In the genomic region with DNA sequence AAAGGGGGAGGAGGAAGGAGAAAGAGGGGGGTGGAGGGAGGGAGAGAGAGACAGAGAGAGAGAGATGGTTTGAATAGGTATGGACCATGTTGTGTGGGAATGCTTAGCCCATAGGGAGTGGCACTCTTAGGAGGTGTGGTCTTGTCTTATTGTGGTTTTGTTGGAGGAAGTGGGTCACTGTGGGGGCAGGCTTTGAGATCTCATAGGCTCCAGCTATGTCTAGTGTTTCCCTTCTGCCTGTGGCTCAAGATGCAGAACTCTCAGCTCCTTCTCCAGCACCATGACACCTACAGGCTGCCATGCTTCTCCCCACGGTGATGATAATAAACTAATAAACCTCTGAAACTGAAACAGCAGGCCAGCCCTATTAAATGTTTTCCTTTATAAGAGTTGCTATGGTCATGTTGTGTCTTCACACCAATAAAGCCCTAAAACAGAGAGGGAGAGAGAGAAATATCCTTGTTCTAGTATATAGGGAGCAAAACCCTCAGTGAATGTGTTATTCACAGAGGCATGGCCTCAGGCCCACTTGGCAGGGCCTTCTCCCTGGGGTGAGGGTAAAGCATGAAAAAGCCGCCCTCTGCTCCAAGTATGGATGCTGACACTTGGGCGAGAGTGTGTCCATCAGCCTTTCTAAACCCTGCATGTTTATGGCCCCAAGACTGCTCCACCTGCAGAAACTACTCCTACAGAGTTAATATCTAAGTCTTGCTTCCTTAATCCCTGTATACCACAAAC, we compare ENCODE assay signal across 11 mouse cellular contexts. TPM values are rescaled to one million over a fixed set of nuclear protein-coding genes. Genes with fewer than 3 reads are reported as not detected.
DNase-seq lines count a peak whose midpoint lies in the region; ATAC-seq and TF ChIP-seq lines count a peak whose summit lies in the region.
"Had no signal": no experiment of that assay in that cellular context is flagged by ENCODE, and none has a peak within 500 bp of the region (broad histone marks: within the 10 kb centered on the region; RNA-seq: fewer than 3 reads in every experiment).

No protein-coding gene starts in this region.

- WGBS in intestine, postnatal 0 days: 56% methylated on average over 3 of the region's 3 CpGs
- 70% methylated on average over 3 of the region's 3 CpGs for WGBS in kidney, embryonic 14.5 days
- 87% methylated on average over 3 of the region's 3 CpGs for WGBS in forebrain, embryonic 12.5 days

- intact Hi-C loops in heart, postnatal 36 days (cut with DNase I): no loop called here

- peak; percentile 39; the same call in 1 of the 2 replicates for ATAC-seq in intestine, postnatal 0 days
- no peak for ATAC-seq in kidney, embryonic 14.5 days (ENCODE audit: low FRiP score, low TSS enrichment)
- no peak for ATAC-seq in forebrain, embryonic 12.5 days (ENCODE audit: low FRiP score)

- no peak for TF ChIP-seq EP300 in MEL (IDR thresholded peaks at IDR 0.05; ENCODE audit: low read depth in 1 of 2, low read length in 2 of 2)

- DNase-seq in layer of hippocampus, adult 11-12 months (ENCODE audit: low spot score): peak; percentile 24
- no peak for DNase-seq in layer of hippocampus, postnatal 10 days (ENCODE audit: low spot score in 2 of 2)
- peak; percentile 35 for DNase-seq in A20 (ENCODE audit: low read depth, low spot score)
- DNase-seq in MEL (ENCODE audit: low read depth, low spot score): peak; percentile 64
- DNase-seq in heart, postnatal 36 days: no peak
- DNase-seq: thymus, postnatal 36 days had no signal

- peaks cover 0 to 4% of the 10 kb centered on the region in 2 experiments; a peak in 3 of 4 replicates for H3K36me3 ChIP-seq in MEL (ENCODE audit: control insufficient read depth in 1 of 2, insufficient read depth in 2 of 2, low read length in 2 of 2)
- no peaks in the 10 kb centered on the region for H3K36me3 ChIP-seq in intestine, postnatal 0 days (ENCODE audit: control insufficient read depth, insufficient read depth)
- H3K36me3 ChIP-seq in kidney, embryonic 14.5 days (ENCODE audit: control insufficient read depth, insufficient read depth, low read length): no peaks in the 10 kb centered on the region
- no peaks in the 10 kb centered on the region for H3K36me3 ChIP-seq in forebrain, embryonic 12.5 days (replicated peaks)

- no peak for TF ChIP-seq RAD21 in MEL (IDR thresholded peaks at IDR 0.05; ENCODE audit: low read depth, low read length)

- no peaks in the 10 kb centered on the region for H3K27me3 ChIP-seq in MEL (ENCODE audit: control insufficient read depth in 1 of 2, insufficient read depth in 2 of 2, low read length in 2 of 2)
- H3K27me3 ChIP-seq in intestine, postnatal 0 days (replicated peaks; ENCODE audit: control insufficient read depth, insufficient read depth, low read length): no peaks in the 10 kb centered on the region
- no peaks in the 10 kb centered on the region for H3K27me3 ChIP-seq in kidney, embryonic 14.5 days (ENCODE audit: control insufficient read depth, insufficient read depth, low read length)
- H3K27me3 ChIP-seq in forebrain, embryonic 12.5 days: no peaks in the 10 kb centered on the region

- H3K4me2 ChIP-seq in intestine, postnatal 0 days (replicated peaks; ENCODE audit: low read depth): no peak overlapping the region
- no peak overlapping the region for H3K4me2 ChIP-seq in kidney, embryonic 14.5 days (replicated peaks; ENCODE audit: low read depth, low read length)
- no peak overlapping the region for H3K4me2 ChIP-seq in forebrain, embryonic 12.5 days

- peaks cover 0 to 3% of the 10 kb centered on the region in 2 experiments; a peak in 1 of 4 replicates for H3K4me1 ChIP-seq in MEL (ENCODE audit: control insufficient read depth in 1 of 2, insufficient read depth in 2 of 2, low read length in 2 of 2)
- H3K4me1 ChIP-seq in intestine, postnatal 0 days (replicated peaks; ENCODE audit: control insufficient read depth, insufficient read depth, low read length): peaks cover 10% of the 10 kb centered on the region; the same call in 1 of the 2 replicates
- no peaks in the 10 kb centered on the region for H3K4me1 ChIP-seq in kidney, embryonic 14.5 days (ENCODE audit: control insufficient read depth, insufficient read depth, low read length)
- no peaks in the 10 kb centered on the region for H3K4me1 ChIP-seq in forebrain, embryonic 12.5 days

- no peaks in the 10 kb centered on the region for H3K9me3 ChIP-seq in MEL (replicated peaks; ENCODE audit: insufficient read depth, low read length)
- no peaks in the 10 kb centered on the region for H3K9me3 ChIP-seq in intestine, postnatal 0 days (ENCODE audit: control insufficient read depth)
- no peaks in the 10 kb centered on the region for H3K9me3 ChIP-seq in kidney, embryonic 14.5 days (ENCODE audit: control insufficient read depth, low read length)
- no peaks in the 10 kb centered on the region for H3K9me3 ChIP-seq in forebrain, embryonic 12.5 days

- no peak overlapping the region for H3K9ac ChIP-seq in MEL (ENCODE audit: control insufficient read depth, low read depth, low read length, poor library complexity, severe bottlenecking)
- H3K9ac ChIP-seq in intestine, postnatal 0 days (ENCODE audit: low read depth, low read length): no peak overlapping the region
- H3K9ac ChIP-seq in kidney, embryonic 14.5 days (ENCODE audit: low read depth, low read length): no peak overlapping the region
- H3K9ac ChIP-seq in forebrain, embryonic 12.5 days: no peak overlapping the region

- no peak for TF ChIP-seq CTCF in MEL (IDR thresholded peaks at IDR 0.05 in 2 of 3, conservative IDR thresholded peaks at IDR 0.05 in 1 of 3; ENCODE audit: control insufficient read depth in 1 of 3, insufficient read depth in 1 of 3, low read depth in 2 of 3, low read length in 3 of 3, poor library complexity in 1 of 3, severe bottlenecking in 1 of 3)
- no peak for TF ChIP-seq CTCF in intestine, postnatal 0 days (IDR thresholded peaks at IDR 0.05; ENCODE audit: low read depth)

- H3K79me2 ChIP-seq in MEL (ENCODE audit: control insufficient read depth, insufficient read depth, low read length, poor library complexity): no peaks in the 10 kb centered on the region

- H3K4me3 ChIP-seq in MEL (ENCODE audit: control insufficient read depth in 1 of 2, insufficient read depth in 1 of 2, low read depth in 2 of 2, low read length in 2 of 2): no peak overlapping the region
- H3K4me3 ChIP-seq in intestine, postnatal 0 days (ENCODE audit: low read depth, low read length): no peak overlapping the region
- H3K4me3 ChIP-seq in kidney, embryonic 14.5 days (ENCODE audit: low read length): no peak overlapping the region
- no peak overlapping the region for H3K4me3 ChIP-seq in forebrain, embryonic 12.5 days (replicated peaks)
- H3K4me3 ChIP-seq: erythroblast, embryonic 14.5 days; myocyte had no signal

- TF ChIP-seq POLR2A in MEL (IDR thresholded peaks at IDR 0.05; ENCODE audit: control insufficient read depth in 1 of 2, insufficient read depth in 1 of 2, low read depth in 1 of 2, low read length in 2 of 2, poor library complexity in 1 of 2): no peak

- H3K27ac ChIP-seq in MEL (ENCODE audit: control insufficient read depth, low read depth, low read length): no peak overlapping the region
- H3K27ac ChIP-seq in intestine, postnatal 0 days (ENCODE audit: low read depth, low read length): no peak overlapping the region
- no peak overlapping the region for H3K27ac ChIP-seq in kidney, embryonic 14.5 days (ENCODE audit: low read depth, low read length)
- no peak overlapping the region for H3K27ac ChIP-seq in forebrain, embryonic 12.5 days

TF ChIP-seq in MEL, 35 proteins besides CTCF, POLR2A, EP300 and RAD21:
- no peak for TF ChIP-seq ZNF384 (IDR thresholded peaks at IDR 0.05; ENCODE audit: low read depth, low read length)
- TF ChIP-seq USF1 (IDR thresholded peaks at IDR 0.05; ENCODE audit: low read depth, low read length): no peak
- TF ChIP-seq E2F4 (IDR thresholded peaks at IDR 0.05; ENCODE audit: borderline replicate concordance, low read depth, low read length): no peak
- TF ChIP-seq MYB (IDR thresholded peaks at IDR 0.05; ENCODE audit: low read depth, low read length): no peak
- TF ChIP-seq JUND (IDR thresholded peaks at IDR 0.05; ENCODE audit: low read depth, low read length): no peak
- no peak for TF ChIP-seq POLR2AphosphoS2 (IDR thresholded peaks at IDR 0.05; ENCODE audit: low read length)
- TF ChIP-seq GATA1 (IDR thresholded peaks at IDR 0.05; ENCODE audit: low read depth, low read length): no peak
TF ChIP-seq in MEL: peak in this region for 0.

RNA-seq across cellular contexts. Expression of a gene that starts 29.2 kb away (rescaled TPM):
- 10 to 100 TPM; 24.2 to 26.0 TPM for total RNA-seq in layer of hippocampus, postnatal 10 days (2021)
- 17.2 and 18.6 TPM in 2 replicates for total RNA-seq in MEL (2012; rRNA removed)
- 10 to 100 TPM in 1 of 2 experiments, not detected in 1; 20.0 TPM for polyA plus RNA-seq in MEL (2012; ENCODE audit: insufficient read depth in 1 of 2, insufficient read length in 2 of 2, low read depth in 1 of 2, low replicate concordance in 2 of 2, missing spikeins in 1 of 2)
- 45.9 and 46.5 TPM in 2 replicates for polyA plus RNA-seq in intestine, postnatal 0 days (2015; fragmentation: Nextera tagmentation; extraction: Ambion mirVana)
- polyA plus RNA-seq in kidney, embryonic 14.5 days (2014; fragmentation: Nextera tagmentation; extraction: Ambion mirVana): 69.1 and 87.5 TPM in 2 replicates
- 10 to 100 TPM; 12.0 to 15.7 TPM for total RNA-seq in heart, postnatal 36 days (2021)
- polyA plus RNA-seq in forebrain, embryonic 12.5 days (2016; fragmentation: Nextera tagmentation; extraction: Ambion mirVana): 58.8 and 59.4 TPM in 2 replicates

RNA-seq across cellular contexts. Expression of a gene that starts 29.4 kb away (rescaled TPM):
- 10 to 100 TPM; 60.7 to 62.3 TPM for total RNA-seq in layer of hippocampus, postnatal 10 days (2021)
- 15.8 and 17.9 TPM in 2 replicates for total RNA-seq in MEL (2012; rRNA removed)
- polyA plus RNA-seq in MEL (2012; ENCODE audit: insufficient read depth in 1 of 2, insufficient read length in 2 of 2, low read depth in 1 of 2, low replicate concordance in 2 of 2, missing spikeins in 1 of 2): 100 to 1,000 TPM in 1 of 2 experiments, 10 to 100 TPM in 1; 16.1 to 173 TPM
- polyA plus RNA-seq in intestine, postnatal 0 days (2015; fragmentation: Nextera tagmentation; extraction: Ambion mirVana): 26.0 and 29.1 TPM in 2 replicates
- polyA plus RNA-seq in kidney, embryonic 14.5 days (2014; fragmentation: Nextera tagmentation; extraction: Ambion mirVana): 31.2 and 43.0 TPM in 2 replicates
- 10 to 100 TPM; 13.6 to 14.3 TPM for total RNA-seq in heart, postnatal 36 days (2021)
- polyA plus RNA-seq in forebrain, embryonic 12.5 days (2016; fragmentation: Nextera tagmentation; extraction: Ambion mirVana): 43.6 and 45.3 TPM in 2 replicates

Comparison
In these comparisons a context has a peak if more than half of its experiments do, and no peak if none do; other contexts are left out.
1. DNase-seq: peak in layer of hippocampus, adult 11-12 months (single experiment), A20 (single experiment) and MEL (single experiment); none in layer of hippocampus, postnatal 10 days (0 of 2) and heart, postnatal 36 days (0 of 2).